Mouse (Mus musculus): ENCODE data around the gene Vmn2r63.
"Not testable (repeated sequence)": the region's sequence is repeated elsewhere in the genome, so short reads cannot be mapped to it uniquely, and the experiment has no call there.

Gene Vmn2r63

GRCm38 (mm10) chr7:42933722-42934121 is at the start of gene Vmn2r63:
Vmn2r63 (minus strand) TSS chr7:42933822.
- not testable (repeated sequence) for DNase-seq

DNA sequence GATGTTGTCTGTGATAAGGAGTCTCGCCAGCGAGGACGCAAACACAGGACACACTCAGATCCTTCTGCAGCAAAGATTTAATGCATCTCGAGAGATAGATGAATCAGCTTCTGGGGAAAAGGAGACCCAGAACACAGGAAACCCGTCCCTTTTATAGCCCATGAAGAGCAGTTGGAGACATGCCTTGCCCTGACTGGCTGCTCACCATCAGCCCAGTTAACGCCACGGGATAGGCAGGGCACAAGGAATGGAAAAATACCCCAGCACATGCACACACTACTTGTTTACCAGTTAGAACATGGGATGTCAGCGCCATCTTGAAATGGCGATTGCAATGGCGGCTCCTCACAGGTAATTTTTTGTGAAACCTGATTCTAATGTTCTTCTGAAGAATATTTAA is 47.1 kb upstream of the Vmn2r63 start:
- DNase-seq, result no peak

GRCm38 (mm10) chr7:42980098-42980497 is 46.5 kb upstream of the Vmn2r63 start:
- DNase-seq, result no peak

- no peak for DNase-seq
These were observed 31.6 kb upstream of the Vmn2r63 start for GRCm38 (mm10) chr7:42965246-42965645.

- not testable (repeated sequence) for DNase-seq
These were observed 35.6 kb downstream of the Vmn2r63 start for GRCm38 (mm10) chr7:42898067-42898466.

DNA sequence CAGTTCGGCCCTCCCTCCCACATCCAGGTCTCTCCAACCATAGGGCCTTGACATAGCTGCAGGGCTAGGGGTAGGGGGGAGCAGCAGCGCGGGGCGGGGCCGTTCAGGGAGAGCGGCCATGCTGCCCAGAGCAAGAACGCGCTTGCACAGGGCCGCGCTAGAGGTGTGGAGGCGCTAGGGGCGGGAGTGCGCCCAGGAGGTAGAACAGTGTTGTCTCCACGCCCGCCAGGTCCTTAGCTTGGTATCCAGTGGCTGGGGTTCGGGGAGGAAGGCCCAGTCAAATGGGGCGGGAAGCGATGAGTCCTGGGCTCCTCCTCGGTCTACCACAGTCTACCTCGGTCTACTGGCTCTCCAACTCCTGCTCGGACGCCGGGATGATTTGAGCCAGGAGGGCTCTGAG is 55.5 kb downstream of the Vmn2r63 start:
- DNase-seq, result no peak

GRCm38 (mm10) chr7:42866801-42867458 is 66.7 kb downstream of the Vmn2r63 start, which contains the start of gene Gm2381:
Gm2381 (minus strand) TSS chr7:42867234.
- not testable (repeated sequence) for DNase-seq
